Mouse (Mus musculus) heart, embryonic 16.5 days (tissue): ENCODE results near the gene Btnl6. TPM values are rescaled to one million over a fixed set of nuclear protein-coding genes. Genes with fewer than 3 reads are reported as not detected.
"Not testable (repeated sequence)": the region's sequence is repeated elsewhere in the genome, so short reads cannot be mapped to it uniquely, and the experiment has no call there.

Experiments used
- ATAC-seq: fragments of 200-750 bp; cut with Nextera tagmentation; replicated peaks from 2 replicates; pipeline ENCODE4 v1.8.0; 2017; ENCODE audit warnings: moderate number of reproducible peaks; ENCODE audit not compliant: insufficient read depth, low FRiP score; ENCODE audit errors: extremely low read depth
- H3K27ac ChIP-seq: fragments of 300-500 bp; sonication (generic); 2 replicates; pipeline ENCODE4 v1.5.1; 2014; ENCODE audit warnings: mild to moderate bottlenecking, low read length, control low read depth, moderate library complexity
- H3K27me3 ChIP-seq: fragments of 300-500 bp; sonication (generic); 2 replicates; pipeline ENCODE4 v1.6.1; 2014; ENCODE audit warnings: low read length, mixed read lengths; ENCODE audit not compliant: control insufficient read depth, insufficient read depth
- H3K36me3 ChIP-seq: fragments of 300-500 bp; sonication (generic); 2 replicates; pipeline ENCODE4 v1.6.1; 2014; ENCODE audit not compliant: control insufficient read depth, insufficient read depth
- H3K4me1 ChIP-seq: fragments of 300-500 bp; sonication (generic); 2 replicates; pipeline ENCODE4 v1.6.1; 2014; ENCODE audit warnings: low read length, mixed read lengths; ENCODE audit not compliant: control insufficient read depth, insufficient read depth
- H3K4me2 ChIP-seq: fragments of 300-500 bp; sonication (generic); 2 replicates; pipeline ENCODE4 v1.6.1; 2014; ENCODE audit warnings: low read depth, mild to moderate bottlenecking, control low read depth, low read length
- H3K4me3 ChIP-seq: fragments of 300-500 bp; sonication (generic); 2 replicates; pipeline ENCODE4 v1.5.1; 2014; ENCODE audit warnings: mild to moderate bottlenecking, control low read depth, low read length
- H3K9ac ChIP-seq: fragments of 300-500 bp; sonication (generic); 2 replicates; pipeline ENCODE4 v1.6.1; 2014; ENCODE audit warnings: low read length, control low read depth
- H3K9me3 ChIP-seq: fragments of 300-500 bp; sonication (generic); replicated peaks from 2 replicates; pipeline ENCODE4 v1.6.1; 2016; ENCODE audit warnings: low read length; ENCODE audit not compliant: control insufficient read depth
- whole genome bisulfite sequencing: fragments of 180-500 bp; shearing (Covaris S2); extraction: QIAGEN DNeasy Blood & Tissue Kit; methylation state at CpG from one replicate; pipeline ENCODE4 v1.1.7; 2014; 5-methylcytosine and 5-hydroxymethylcytosine counted together
- polyA plus RNA-seq: library from polyadenylated mRNA; unstranded; fragments of >200 nt; fragmentation: Nextera tagmentation; extraction: Ambion mirVana; gene quantifications from 2 replicates; pipeline ENCODE4 v1.2.1, GENCODE M21; 2015

Gene Btnl6
- polyA plus RNA-seq, 1 experiment from 2014 or later: 0.26 TPM

DNA sequence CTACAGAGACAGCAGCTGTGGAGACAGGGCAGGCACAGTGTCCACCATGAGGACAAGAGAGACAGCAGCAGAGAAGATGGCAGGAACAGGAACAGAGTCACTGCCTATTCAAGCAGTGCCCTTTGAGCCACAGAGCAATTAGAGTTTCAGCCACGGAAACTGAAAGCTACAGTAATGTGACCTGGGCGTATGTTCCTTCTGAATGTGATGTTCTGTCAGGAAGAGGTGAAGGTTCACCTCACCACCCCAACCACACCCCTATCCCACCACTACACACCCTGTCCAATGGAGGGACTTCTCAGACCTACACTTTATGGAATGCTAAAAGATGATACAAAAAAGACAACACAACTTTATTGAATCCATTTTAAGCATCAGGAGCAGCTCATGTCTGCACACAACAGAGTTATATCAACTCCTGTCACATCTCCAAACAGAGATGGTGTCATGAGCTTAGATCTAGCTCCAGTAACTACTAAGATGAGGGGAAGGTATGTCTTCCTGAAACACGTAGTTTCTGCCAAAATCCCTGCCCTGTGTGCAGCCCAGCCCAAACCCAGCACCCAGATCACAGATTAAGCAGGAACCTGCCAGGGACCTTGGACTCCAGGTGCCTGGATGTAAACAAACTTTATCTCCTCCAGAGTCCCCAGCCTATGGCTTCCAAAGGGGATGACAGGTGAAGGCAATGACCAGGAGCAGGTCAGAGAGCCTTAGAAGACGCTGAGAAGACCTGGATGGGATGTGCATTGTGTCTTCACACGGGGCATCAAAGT lies 39.7 kb downstream of the Btnl6 start, which contains the start of gene Btnl4:
TSS of gene Btnl4 (minus strand) at position 81 of the 776 bp plus-strand sequence.
- H3K9me3 ChIP-seq, H3K4me1 ChIP-seq, H3K4me2 ChIP-seq, H3K27ac ChIP-seq, H3K36me3 ChIP-seq, H3K27me3 ChIP-seq, H3K9ac ChIP-seq, H3K4me3 ChIP-seq, ATAC-seq: not testable (repeated sequence)
- WGBS: 75% methylated on average over 4 of the region's 5 CpGs

DNA sequence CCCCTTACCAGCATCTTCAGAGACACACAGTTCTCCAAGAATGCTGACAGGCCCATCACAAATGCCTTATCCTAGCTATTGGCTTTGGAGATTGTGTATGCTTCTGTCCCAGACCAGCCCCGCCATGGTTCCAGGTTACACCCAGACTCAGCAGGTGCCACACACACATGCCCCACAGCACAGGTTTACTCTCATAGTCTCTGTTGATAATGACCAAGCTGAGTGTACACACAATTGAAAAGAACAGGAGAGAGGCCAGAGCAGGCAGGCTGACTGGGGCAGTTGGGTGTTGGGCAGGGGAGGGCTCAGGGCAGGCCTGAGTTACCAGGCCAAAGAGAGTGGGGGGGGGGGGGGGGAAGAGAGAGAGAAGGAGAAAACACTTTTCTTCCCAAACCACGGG lies 40.7 kb downstream of the Btnl6 start:
- Histone ChIP-seq H3K36me3 (no peaks in the 10 kb centered on the region), H3K4me2 (no peak overlapping the region), H3K4me1 (no peaks in the 10 kb centered on the region), H3K27me3 (peaks cover 2% of the 10 kb centered on the region; the same call in 1 of the 2 replicates), H3K4me3 (no peak overlapping the region), H3K9me3 (no peaks in the 10 kb centered on the region), H3K9ac (no peak overlapping the region), H3K27ac (no peak overlapping the region)
- ATAC-seq: no peak
- 67% methylated on average over 1 of the region's 2 CpGs for WGBS

DNA sequence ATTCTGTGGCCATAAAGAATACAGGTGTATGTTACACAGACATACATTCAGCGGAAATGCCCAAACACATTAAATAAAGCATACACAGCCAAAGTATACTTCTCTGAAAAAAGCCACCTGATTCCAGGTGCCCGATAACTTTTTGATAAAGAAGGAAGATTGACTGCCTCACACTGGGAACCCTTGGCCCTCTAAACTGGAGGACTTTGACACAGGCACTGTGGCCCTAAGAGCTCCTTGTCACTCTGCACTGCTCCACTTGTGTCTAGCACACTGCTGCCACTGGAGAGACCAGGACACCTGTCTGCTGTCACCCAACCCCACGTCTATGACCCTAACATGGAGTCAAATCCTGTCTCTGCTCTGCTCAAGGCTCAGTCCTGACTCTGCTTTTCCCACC lies 42.1 kb downstream of the Btnl6 start:
- peaks cover 2% of the 10 kb centered on the region; the same call in 1 of the 2 replicates for H3K27me3 ChIP-seq
- no peaks in the 10 kb centered on the region for H3K4me1 ChIP-seq
- 70% methylated on average over 3 of the region's 3 CpGs for WGBS
- H3K4me3 ChIP-seq: no peak overlapping the region
- H3K4me2 ChIP-seq: no peak overlapping the region
- H3K36me3 ChIP-seq: no peaks in the 10 kb centered on the region
- no peak for ATAC-seq
- H3K27ac ChIP-seq: no peak overlapping the region
- no peaks in the 10 kb centered on the region for H3K9me3 ChIP-seq
- H3K9ac ChIP-seq: no peak overlapping the region

DNA sequence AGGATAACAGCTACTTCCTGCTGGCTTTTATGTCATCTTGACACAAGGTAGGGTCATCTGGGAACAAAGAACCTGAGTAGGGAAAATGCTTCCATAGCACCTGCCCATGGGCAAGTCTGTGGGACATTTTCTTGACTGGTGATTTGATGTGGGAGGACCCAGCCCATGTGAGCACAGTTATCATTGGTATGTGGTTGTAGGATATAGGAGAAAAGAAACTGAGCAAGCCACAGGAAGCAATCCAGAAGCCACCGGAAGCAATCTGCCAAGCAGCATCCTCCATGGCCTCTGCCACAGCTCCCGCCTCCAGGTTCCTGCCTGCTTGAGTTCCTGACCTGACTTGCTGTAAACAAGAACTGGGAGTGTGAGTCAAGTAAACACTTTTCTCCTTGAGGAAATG lies 46.7 kb downstream of the Btnl6 start:
- H3K4me1 ChIP-seq: no peaks in the 10 kb centered on the region
- 81% methylated on average over 2 of the region's 2 CpGs for WGBS
- ATAC-seq: no peak
- no peak overlapping the region for H3K4me2 ChIP-seq
- peaks cover 2% of the 10 kb centered on the region; the same call in 1 of the 2 replicates for H3K27me3 ChIP-seq
- H3K4me3 ChIP-seq: no peak overlapping the region
- no peak overlapping the region for H3K27ac ChIP-seq
- H3K9ac ChIP-seq: no peak overlapping the region
- no peaks in the 10 kb centered on the region for H3K9me3 ChIP-seq
- no peaks in the 10 kb centered on the region for H3K36me3 ChIP-seq

DNA sequence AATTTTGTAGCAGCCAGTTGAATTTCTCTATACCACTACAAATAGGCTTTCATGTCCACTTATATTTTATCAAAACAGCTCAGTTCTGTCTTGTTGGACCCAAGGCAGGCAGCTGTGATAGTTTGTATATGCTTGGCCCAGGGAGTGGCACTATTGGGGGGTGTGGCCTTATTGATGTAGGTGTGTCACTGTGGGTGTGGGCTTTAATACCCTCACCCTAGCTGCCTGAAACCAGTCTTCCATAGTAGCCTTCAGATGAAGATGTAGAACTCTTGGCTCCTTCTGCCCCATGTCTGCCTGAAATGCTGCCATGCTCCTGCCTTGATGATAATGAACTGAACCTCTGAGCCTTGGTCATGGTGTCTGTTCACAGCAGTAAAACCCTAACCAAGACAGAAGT lies 51.2 kb downstream of the Btnl6 start:
- not testable (repeated sequence) for H3K4me1 ChIP-seq, H3K27ac ChIP-seq, H3K4me2 ChIP-seq, ATAC-seq, H3K9ac ChIP-seq, H3K27me3 ChIP-seq, H3K9me3 ChIP-seq, H3K36me3 ChIP-seq, H3K4me3 ChIP-seq

DNA sequence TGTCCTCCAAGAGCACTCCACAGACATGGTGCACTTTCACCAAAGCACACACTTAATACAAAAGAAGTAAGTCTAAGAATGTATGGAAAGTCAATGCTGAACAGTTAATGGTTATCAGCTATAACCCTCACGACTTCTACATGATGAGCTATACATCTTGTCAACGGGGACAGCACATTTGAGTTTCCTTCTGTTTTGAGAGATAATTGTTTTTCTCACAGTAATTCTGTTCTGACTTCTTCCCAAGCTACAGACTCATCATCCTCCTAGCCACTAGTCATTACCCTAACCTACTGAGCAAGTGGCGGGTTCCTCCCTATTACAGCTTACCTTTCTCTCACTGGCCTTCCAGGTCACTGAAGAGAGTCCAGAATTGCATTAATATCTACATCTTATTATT lies 57.9 kb downstream of the Btnl6 start:
- no peak overlapping the region for H3K9ac ChIP-seq
- H3K4me1 ChIP-seq: no peaks in the 10 kb centered on the region
- ATAC-seq: no peak
- no peaks in the 10 kb centered on the region for H3K36me3 ChIP-seq
- no peak overlapping the region for H3K4me3 ChIP-seq
- no peaks in the 10 kb centered on the region for H3K27me3 ChIP-seq
- no peak overlapping the region for H3K4me2 ChIP-seq
- no peak overlapping the region for H3K27ac ChIP-seq
- WGBS: 79% methylated on average over 3 of the region's 3 CpGs
- H3K9me3 ChIP-seq: no peaks in the 10 kb centered on the region

Other genes starting within 250 kb of the Btnl6 start
- 35.2 and 72.7 TPM in 2 replicates for gene H2-Aa, start 229.5 kb downstream of the Btnl6 start, polyA plus RNA-seq
- 20.8 and 54.0 TPM in 2 replicates for gene H2-Eb1, start 211.5 kb downstream of the Btnl6 start, polyA plus RNA-seq
- gene H2-Eb2, start 191.7 kb downstream of the Btnl6 start, polyA plus RNA-seq: 0.11 and 0.42 TPM in 2 replicates
- 0.09 TPM in 1 of 2 replicates, not detected in the other for gene Btnl2, start 162.5 kb downstream of the Btnl6 start, polyA plus RNA-seq
- gene Btnl1, start 140.2 kb downstream of the Btnl6 start, polyA plus RNA-seq: 0.18 TPM in 1 of 2 replicates, not detected in the other
- gene BC051142, start 118.5 kb downstream of the Btnl6 start, polyA plus RNA-seq: not detected in 2 replicates
- gene Btnl4, start 40.0 kb downstream of the Btnl6 start, polyA plus RNA-seq: 0.08 TPM in 1 of 2 replicates, not detected in the other
- 4.8 and 9.0 TPM in 2 replicates for gene Notch4, start 46.9 kb upstream of the Btnl6 start, polyA plus RNA-seq
- gene Gpsm3, start 72.5 kb upstream of the Btnl6 start, polyA plus RNA-seq: 11.3 and 18.5 TPM in 2 replicates
- 4.8 and 5.4 TPM in 2 replicates for gene Pbx2, start 73.9 kb upstream of the Btnl6 start, polyA plus RNA-seq
- gene Ager, start 80.5 kb upstream of the Btnl6 start, polyA plus RNA-seq: 4.7 and 34.7 TPM in 2 replicates
- gene Rnf5, start 86.3 kb upstream of the Btnl6 start, polyA plus RNA-seq: 113 and 114 TPM in 2 replicates
- gene Agpat1, start 86.9 kb upstream of the Btnl6 start, polyA plus RNA-seq: 47.9 and 53.5 TPM in 2 replicates
- gene Egfl8, start 98.6 kb upstream of the Btnl6 start, polyA plus RNA-seq: 1.8 and 2.0 TPM in 2 replicates
- gene Ppt2, start 111.2 kb upstream of the Btnl6 start, polyA plus RNA-seq: 26.7 and 27.3 TPM in 2 replicates
- gene Prrt1, start 112.2 kb upstream of the Btnl6 start, polyA plus RNA-seq: 0.64 and 2.1 TPM in 2 replicates
- 11.7 and 12.3 TPM in 2 replicates for gene Fkbpl, start 127.4 kb upstream of the Btnl6 start, polyA plus RNA-seq
- 45.7 and 46.7 TPM in 2 replicates for gene Atf6b, start 129.8 kb upstream of the Btnl6 start, polyA plus RNA-seq
- gene Tnxb, start 153.2 kb upstream of the Btnl6 start, polyA plus RNA-seq: 2.5 and 2.8 TPM in 2 replicates
- gene C4b, start 226.5 kb upstream of the Btnl6 start, polyA plus RNA-seq: 0.25 and 0.34 TPM in 2 replicates